Mouse (Mus musculus): ENCODE results near the gene Psma1.

- no peak for TF ChIP-seq CTCF (IDR thresholded peaks at IDR 0.05; ENCODE audit: extremely low read depth, insufficient read length, insufficient replicate concordance, low read depth, low read length)
- TF ChIP-seq POLR2A (IDR thresholded peaks at IDR 0.05; ENCODE audit: low read depth, low read length) = no peak
Measured at GRCm38 (mm10) chr7:114284296-114284910, 8.5 kb upstream of the Psma1 start.
